Mouse (Mus musculus): ENCODE results near the gene Rab4b.
A peak's percentile ranks its signal among the peaks of the same experiment; 100 is the strongest.

Gene Rab4b

DNA sequence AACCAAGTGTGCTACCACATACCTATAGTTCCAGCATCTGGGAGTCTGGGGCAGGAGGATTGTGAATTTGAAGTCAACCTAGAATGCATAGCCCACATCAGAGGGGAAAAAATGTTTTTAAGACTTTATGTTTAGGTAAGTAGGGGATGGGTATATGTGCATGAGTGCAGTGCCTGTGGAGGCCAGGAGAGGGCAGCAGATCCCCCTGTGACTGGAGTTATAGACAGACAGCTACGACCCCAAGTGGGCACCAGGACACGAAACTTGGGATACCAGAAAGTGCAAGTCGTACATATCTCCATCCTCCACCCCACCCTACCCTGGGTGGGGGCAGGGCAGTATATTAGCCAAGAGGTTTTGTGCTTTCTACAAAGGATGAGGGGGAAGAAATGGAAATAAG lies 6.3 kb upstream of the Rab4b start:
- peak; percentile 60 for DNase-seq (ENCODE audit: extremely low spot score)

DNA sequence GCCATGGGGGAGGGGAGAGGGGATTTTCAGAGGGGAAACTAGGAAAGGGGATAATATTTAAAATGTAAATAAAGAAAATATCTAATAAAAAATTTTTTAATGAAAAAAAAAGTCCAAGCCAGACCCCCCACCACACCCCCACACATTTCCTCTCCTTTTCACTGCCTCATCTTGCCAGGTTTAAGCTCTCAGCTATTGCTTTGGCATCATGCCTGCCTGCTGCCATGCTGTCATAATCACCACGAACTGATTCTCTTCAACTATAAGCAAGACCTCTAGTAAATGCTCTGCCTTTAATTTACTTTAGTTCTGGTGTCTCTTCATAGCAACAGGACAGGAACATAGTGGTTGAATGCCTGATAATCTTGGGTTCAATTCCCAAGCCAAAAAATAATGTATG lies 3.8 kb upstream of the Rab4b start:
- DNase-seq (ENCODE audit: extremely low spot score): no peak

DNA sequence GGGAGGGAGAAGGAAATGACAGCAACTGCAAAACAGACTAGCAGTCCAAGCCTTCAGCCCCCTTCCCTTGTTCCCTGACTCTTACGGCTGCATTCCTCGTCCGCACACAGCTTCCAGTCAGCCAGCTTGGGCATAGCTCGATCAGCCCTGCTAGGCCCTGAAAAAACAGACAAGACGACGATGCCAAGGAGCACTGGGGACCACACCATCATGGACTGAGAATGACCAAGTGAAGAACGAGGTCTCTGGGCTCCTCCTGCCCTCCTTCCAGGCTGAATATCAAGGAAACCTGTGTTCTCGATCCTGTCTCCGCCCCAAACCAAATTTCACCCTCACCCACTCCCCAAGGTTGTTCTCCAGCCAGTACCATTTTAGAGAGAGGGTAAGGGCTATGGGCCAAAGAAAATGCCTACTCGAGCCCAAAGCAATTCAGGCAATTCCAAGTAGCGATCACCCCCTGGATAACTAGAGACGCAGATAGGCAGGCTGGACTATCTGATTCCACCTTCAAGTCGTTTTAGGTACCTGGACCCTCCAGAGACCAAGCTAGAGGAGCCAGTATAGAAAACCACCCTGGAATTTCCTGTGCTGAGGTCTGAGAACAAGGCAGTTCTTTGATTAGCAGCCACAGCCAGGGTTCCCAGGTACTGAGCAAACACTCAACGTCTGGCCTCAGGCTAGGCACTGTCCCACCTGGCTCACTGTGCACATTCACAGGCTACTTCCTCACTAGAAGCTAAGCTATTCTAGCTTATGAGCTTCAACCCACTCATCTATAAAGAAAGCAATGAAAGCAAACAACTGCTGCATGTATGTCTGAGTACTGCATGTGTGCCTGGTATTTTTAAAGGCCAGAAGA lies 2.4 kb upstream of the Rab4b start, which contains the start of the genes Gm21983 and Mia:
TSS of gene Gm21983 (minus strand) at position 250 of the 859 bp plus-strand sequence.
TSS of gene Mia (minus strand) at position 321 of the 859 bp plus-strand sequence.
- no peak for DNase-seq (ENCODE audit: extremely low spot score)

DNA sequence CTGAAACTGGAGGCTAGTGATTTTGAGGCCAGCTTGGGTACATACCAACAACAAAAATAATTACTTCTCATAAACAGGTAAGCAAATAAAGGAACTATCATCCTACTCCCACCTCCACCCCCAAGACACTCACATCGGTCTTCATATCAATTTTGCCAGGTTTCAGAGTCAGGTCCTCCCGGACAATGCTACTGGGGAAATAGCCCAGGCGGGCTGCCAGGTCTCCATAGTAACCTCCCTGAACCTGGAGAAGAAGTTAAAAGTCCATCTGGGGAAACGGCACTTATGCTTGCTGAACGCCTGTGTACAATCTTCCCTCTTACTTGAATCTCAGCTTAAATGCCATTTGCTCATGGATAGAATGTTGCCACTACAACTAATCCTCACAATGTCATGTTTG lies 1.3 kb upstream of the Rab4b start:
- DNase-seq (ENCODE audit: extremely low spot score): no peak

DNA sequence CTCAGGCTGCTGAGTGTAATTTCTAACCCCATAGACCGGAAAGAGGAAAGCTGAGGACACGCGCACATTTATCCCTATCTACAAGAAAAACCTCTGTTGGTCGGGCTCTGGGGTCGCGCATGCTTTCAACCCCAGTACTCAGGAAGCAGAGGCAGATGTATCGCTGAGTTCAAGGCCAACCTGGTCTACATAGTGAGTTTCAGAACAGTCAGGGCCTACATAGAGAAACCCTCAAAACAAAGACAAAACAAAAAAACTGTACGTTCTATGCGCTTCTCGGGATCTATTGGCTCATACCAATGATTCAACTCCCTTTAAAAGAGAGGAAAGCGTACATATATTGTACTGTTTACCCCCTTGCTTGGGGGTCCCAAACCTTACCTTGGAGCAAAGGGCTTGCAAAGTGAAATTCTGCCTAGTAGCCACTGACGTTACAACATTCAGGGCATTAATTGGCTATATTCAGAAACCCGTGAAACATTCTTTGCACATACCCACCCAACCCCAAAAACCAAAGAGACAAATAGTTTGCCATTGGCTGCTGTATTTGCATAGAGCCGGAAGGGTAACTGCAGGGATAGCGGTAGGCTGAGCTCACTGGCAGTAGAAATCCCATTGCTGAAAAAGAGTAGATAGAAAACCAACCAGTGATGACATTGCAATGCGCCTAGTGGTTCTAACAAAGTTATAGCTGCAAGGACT lies 672 bp upstream of the Rab4b start:
- no peak for DNase-seq (ENCODE audit: extremely low spot score)

DNA sequence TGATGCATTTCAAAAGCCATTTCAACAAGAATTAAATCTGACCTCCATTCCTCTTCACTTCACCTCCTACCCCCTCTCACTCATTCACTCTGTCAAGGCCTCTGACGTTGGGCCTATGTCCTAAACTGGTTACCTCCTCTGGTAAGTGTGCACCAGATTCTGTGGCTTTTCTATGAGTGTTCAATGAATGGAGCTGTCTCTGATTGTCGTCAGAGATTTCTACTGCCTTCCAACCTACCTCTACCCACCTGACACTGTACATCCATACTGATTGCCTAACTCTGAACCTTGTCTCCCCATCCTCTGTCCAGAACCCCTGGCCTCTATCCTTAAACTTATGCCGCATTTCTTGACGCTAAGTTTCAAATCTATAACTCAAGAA lies 763 bp downstream of the Rab4b start:
- no peak for DNase-seq (ENCODE audit: extremely low spot score)

DNA sequence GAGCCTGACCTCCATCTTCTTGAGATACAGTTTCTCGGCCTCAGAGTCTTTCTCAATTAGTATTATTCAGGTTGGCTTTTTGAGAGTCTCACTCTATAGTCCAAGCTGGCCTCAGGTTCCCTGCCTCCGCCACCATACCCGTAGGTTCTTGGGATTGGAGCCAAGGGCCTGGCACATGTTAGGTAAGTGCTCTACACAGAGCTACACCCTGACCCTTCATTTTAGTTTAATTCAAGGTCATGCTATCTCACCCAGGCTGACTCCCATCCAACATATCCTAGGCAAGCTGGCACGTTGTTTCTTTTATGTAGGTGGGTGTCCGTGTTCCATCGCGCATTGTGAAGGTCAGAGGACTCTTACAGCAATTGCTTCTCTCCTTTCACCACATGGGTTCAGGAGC lies 3.8 kb downstream of the Rab4b start:
- no peak for DNase-seq (ENCODE audit: extremely low spot score)

DNA sequence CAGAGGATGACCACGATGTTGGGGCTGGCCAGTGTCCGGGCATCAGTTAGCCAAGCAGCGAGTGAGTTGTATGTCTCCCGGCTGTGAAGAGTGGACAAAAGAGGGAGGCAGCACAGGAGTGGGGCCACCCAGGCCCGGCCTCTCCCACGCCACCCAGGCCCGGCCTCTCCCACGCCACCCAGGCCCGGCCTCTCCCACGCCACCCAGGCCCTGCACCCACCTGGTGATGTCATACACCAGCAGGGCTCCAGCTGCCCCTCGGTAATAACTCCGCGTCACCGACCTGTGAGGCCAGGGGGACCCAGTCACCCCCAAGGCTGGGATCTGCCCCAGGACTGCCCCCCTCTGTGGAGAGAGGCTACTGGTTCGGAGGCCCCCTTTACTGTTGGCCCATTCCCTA lies 4.2 kb downstream of the Rab4b start:
- DNase-seq (ENCODE audit: extremely low spot score): no peak

DNA sequence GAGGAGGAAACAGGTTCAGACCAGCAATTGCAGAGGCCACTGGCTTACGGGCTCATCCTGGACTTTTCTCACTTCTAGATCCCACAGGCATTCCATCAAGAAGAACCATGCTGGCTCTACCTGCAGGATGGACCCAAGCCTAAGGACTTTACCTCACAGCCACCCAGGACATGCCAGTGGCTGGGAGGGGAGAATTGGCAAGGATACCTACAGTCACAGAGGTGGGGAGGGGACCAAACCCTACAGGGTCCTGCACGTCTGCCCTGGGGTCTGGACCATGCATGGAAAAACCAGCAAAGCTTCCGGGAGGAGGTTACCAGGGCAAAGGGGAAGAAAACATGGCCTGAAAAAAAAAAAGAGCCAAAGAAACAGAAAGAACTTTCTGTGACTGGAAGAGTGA lies 7.7 kb downstream of the Rab4b start:
- DNase-seq (ENCODE audit: extremely low spot score): no peak

DNA sequence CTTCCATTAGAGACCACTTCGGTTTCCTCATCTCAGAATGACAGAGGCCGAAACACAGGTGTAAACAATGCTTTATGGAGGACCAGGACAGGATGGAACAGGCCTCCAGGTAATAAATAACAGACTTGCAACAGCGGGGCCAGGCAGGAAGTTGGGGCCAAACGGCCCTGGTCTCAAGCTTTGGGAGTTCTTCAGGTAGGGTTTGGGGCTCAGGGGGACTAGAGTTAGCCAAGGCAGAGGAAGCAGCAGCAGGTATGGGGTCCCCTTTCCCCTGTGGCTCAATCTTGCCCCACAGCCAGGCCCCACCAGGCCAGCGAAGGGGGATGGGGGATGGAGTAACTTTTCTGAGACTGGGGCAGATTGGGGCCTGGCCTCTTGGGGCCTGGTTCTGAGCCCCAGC lies 10.3 kb downstream of the Rab4b start:
- DNase-seq (ENCODE audit: extremely low spot score): no peak

DNA sequence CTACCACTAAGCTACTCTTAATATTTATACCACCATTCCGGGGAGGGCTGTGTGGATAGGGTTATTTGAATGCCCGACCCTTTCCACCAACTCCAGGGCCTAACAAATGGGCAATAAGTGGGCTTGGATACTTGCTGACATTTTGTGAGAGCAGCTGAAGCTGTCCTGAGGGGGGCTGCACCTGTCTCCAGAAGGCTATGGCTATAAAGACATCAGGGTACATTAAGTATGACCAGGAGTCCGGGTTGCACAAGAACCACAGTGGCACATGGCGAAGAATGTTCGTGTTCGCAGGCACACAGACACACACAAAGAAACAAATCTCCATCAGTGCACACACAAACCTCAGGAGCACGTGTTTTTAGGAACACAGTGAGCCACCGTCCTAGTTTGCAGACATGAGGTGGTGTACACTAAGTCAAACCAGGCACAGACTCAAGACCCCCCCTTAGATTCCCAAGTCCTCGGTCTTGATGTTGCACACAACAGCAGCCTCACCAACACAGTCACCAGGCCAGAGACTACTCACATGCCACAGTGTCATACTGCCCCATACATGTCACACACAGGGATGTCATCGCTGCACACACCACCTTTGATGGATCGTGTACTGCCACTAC lies 11.1 kb downstream of the Rab4b start:
- no peak for DNase-seq (ENCODE audit: extremely low spot score)

DNA sequence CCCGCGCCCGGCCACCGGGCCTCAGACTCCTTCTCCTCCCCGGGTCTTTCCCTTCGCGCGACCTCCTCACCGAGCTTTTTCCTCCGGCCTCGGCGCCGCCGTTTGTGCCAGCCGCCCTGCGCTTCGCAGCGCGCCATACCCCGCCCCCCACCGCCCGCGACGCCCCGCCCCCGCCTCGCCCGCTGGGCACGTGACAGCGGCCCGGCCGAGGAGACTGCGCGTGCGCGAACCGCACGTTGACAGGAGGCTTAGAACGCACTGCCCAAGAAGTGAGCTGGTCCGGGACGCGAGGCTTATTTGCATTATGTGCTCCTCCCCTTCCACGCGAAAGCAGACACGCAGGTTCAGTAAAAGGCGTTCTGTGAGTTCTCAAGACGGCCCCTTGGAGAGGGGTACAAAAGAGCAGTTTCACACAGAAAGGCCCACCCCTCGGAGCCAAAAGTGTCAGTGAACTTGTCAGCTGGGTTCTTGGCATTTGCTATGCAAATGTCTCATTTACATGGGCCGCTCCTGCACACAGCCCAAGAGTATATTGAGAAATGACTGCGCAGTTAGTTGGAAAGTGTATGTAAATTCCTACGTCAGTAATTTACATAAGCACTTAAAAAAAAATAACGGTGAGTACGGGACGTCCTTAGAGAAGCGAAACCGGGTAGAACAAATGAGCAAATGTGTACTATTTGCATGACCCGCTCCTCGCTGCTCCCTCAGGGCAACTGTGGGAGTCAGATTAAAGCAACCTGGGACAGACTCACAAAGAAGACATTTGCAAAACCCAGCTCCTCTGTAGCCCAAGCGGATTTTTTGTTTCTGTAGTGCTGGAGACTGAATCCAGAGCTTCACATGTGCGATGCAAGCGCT lies 11.9 kb downstream of the Rab4b start, which contains the start of gene Egln2:
TSS of gene Egln2 (minus strand) at position 189 of the 861 bp plus-strand sequence.
- peak; percentile 94 for DNase-seq (ENCODE audit: extremely low spot score)

DNA sequence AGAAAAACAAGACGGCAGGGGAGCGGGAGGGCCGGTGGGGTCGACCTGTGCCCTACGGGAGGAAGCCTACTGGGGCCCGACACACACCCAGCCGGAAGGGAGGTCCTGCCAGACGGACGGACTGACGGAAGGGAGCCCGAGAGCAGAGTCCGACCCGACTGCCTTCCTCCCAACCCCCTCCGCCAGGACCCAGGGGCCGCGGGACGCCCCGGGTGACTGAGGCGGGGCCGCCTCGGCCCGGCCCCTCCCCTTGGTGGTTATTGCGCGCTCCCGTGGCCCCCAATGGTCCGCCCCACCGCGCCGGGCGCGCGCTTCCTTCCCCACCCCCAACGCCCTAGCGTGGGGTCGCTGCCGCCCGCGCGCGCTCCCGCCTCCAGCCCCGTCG lies 12.5 kb downstream of the Rab4b start:
- DNase-seq (ENCODE audit: extremely low spot score): peak; percentile 89

DNA sequence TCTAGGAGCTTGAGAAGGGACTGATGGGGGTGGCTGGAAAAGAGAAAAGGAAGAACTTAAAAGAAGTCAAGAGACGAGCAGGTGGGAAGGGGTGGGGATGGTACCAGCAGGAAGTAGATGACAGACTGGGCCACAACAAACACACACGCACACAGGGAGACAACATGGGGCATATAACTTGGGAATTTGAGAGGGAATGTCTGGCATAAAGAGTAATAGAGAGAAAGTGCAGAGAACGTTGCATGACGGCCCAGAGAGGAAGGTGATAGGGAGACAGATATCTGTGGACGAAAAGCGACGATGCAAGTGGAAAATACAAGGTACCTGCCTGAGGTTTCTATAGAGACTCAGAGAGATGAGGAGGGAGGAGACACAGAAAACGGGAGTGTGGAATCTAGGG lies 13.0 kb downstream of the Rab4b start:
- DNase-seq (ENCODE audit: extremely low spot score): no peak

DNA sequence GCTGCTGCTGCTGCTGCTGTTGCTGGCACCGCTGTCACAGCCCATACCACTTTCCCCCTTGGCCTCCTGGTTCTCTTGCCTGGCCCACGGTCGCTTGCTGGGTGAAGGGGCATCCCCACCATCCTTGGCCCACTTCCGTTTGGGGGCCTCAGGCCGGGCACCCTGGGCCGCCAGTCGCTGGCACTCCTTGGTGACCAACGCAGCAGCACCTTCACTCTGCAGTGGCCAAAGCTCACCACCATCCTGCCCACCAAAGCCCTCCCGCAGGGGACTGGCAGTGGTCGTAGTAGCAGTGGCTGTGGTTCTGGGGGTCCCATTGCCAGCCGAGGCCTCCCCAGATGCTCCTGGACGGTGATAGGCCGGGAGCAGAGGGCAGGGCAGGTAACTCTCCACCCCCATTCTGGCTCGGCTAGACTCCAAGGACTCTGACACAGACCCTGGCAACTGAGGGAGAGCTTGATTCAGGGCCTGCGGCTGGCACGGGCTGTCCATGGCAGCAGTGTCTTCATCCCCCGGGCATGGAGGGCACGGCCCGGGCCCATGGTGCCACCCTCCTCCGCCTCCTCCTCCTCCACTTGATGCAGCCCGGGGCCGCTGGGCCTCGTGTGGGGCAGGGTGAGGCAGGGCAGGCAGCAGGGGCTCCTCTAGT lies 13.6 kb downstream of the Rab4b start:
- DNase-seq (ENCODE audit: extremely low spot score): no peak

DNA sequence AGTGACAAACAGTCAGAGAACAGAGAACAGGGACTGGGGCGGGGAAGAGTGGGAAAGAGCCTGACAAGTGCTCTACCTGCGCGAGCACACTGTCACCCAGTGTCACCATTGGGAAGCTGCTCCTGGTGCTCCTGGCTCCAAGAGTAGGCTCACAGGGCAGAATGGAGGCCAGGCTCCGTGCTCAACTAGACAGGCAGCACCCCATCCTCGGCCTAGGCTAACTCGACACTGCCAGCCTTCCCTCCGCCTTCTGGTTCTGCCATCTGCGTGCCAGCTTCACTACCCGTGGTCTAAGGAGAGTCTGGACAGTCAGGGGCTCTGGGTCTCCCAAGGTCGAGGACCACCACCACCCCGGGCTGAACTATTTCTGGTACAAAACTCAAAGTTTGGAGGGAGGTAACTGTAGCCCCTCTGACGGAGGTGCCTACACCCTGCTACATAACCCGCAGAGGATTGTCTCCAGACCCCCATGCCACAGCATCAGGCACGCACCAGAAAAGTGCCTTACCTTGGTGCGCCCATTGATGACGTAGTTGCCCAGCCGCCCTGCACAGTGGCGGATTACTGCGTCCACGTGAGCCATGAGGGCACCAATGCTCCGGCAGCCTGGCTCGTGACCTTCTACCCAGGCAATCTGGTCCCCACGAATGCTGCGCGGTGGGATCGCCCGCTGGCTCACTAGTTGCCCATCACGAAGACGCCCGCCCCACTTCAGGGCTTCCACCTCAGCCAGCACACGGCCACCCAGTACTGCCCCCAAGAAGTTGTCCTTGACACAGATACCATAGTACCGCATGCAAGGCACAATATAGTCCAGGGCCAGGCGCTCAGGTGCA lies 14.4 kb downstream of the Rab4b start:
- no peak for DNase-seq (ENCODE audit: extremely low spot score)

DNA sequence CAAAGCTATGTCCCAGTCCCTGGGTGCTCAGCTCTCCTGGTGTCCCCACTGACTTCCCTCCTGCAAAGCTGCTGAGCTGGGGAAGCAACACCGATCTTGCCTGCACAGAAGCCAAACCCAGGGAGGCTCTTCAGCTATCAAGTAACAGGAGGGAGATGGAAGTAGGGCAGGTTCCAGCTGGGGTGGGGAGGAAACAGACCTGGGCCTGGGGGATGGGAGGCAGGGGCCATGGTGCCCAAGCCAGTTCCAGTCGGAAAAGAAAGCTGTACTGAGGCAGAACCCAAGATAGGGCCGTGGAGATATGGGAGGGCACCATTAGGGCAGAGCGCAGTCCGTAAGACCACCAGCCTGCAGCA lies 15.3 kb downstream of the Rab4b start:
- no peak for DNase-seq (ENCODE audit: extremely low spot score)

DNA sequence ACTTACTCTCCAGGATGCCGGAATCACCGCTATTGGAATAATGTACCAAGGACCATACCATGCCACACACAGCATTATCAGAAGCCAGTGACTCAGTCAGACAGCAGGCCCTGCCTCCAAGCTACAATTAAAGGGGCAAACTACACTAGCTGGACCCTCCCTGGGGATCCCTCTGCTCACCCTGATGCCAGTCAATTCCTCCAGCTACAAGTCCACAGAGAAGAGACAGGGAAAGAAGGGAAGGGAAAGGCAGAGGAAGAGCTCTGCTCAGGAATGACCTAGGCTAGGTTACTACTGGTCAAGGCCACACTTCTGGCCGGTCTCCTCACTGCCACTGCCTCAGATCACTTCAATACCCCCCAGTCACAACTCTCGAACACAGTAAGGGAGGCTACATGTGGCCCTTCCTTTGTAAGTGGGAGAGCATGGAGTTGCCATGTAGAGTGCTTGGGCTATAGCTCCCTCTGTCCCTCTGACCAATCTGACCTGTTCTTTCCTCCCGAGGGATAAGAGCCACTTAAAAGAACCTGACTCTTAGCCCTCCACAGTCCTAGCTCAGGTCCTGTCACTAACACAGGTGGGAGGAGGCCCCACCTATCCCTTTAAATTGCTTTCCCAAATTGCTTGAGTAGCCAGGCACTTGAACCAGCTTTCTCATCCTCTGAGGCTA lies 15.8 kb downstream of the Rab4b start:
- DNase-seq (ENCODE audit: extremely low spot score): no peak

DNA sequence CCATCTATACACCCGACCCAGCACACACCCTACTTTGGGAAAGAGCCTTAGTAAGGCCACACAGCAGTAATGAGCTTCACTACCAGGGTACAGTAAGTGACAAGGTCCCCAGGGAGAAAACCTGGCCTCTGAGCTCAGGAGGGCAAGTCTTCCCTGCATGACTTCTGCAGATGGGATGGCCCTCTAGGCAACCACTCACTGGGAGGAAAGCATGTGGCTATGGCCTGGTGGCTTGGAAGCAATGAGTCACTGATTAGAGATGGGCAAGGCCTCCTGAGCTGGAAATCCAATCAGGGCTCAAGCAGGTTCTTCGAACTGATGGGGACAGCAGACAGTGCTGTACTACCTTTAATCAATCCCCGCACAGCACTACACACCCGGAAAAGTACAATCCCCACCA lies 17.0 kb downstream of the Rab4b start:
- no peak for DNase-seq (ENCODE audit: extremely low spot score)

DNA sequence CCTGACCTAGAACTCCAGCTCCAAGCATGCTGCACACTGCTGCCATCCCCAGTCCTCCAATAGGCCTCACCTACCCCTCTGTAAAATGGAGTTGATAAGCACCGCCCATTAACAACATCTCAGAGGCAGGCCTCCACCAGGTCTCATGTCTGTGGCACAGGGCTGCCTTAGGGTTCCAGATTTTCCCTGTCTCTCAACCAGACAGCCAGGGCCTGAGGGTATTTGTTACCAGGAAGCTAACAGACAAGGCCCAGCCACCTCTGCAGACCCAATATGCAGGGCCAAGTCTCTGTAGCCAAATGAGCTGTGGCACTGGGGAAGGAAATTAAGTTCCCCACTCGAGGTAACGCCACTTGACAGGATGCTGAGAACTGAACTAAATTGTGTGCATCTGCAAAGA lies 17.8 kb downstream of the Rab4b start:
- DNase-seq (ENCODE audit: extremely low spot score): no peak
